Mouse (Mus musculus) cerebellum, adult 8-10 months (tissue): ENCODE measurements at regions not wholly inside any gene's neighbourhood (a gene's known extent, or its start where the extent isn't known, plus 50 kb on each side); places are given as distances from the start of the nearest gene placed in this dataset.

Source experiments
- DNase-seq: peaks from one replicate; pipeline ENCODE4 v3.0.0; 2022

GRCm38 (mm10) chr14:46316521-46316920, 62.7 kb upstream of the Gm15217 start:
- DNase-seq = no peak

- DNase-seq = no peak
Observed at GRCm38 (mm10) chr14:46317406-46318045, 61.7 kb upstream of the Gm15217 start.

GRCm38 (mm10) chr14:46328064-46328463, 51.1 kb upstream of the Gm15217 start:
- no peak for DNase-seq
